Mouse (Mus musculus) MEL (cell line): ENCODE data around the gene Fam13a. TPM values are rescaled to one million over a fixed set of nuclear protein-coding genes. Genes with fewer than 3 reads are reported as not detected.

Source experiments
- DNase-seq: peaks from one replicate; pipeline ENCODE4 v3.0.0; 2011; ENCODE audit warnings: low read depth, low spot score
- H3K27ac ChIP-seq: 2 replicates; pipeline ENCODE4 v1.5.1; 2012; ENCODE audit warnings: low read depth, mild to moderate bottlenecking, control low read depth, low read length, moderate library complexity; ENCODE audit not compliant: control insufficient read depth
- H3K27me3 ChIP-seq, 2 experiments: fragments of 150-350 bp in 1 of 2; sonication (generic) in 1 of 2; 2 replicates each; pipeline ENCODE4 v1.6.1; 2012; ENCODE audit warnings: low read length in 2 of 2, mild to moderate bottlenecking in 2 of 2, improper control_type of control experiment in 1 of 2, moderate library complexity in 1 of 2; ENCODE audit not compliant: insufficient read depth in 2 of 2, control insufficient read depth in 1 of 2
- H3K36me3 ChIP-seq, 2 experiments: 2 replicates each; pipeline ENCODE4 v1.6.1; 2012 to 2014; ENCODE audit warnings: low read length in 2 of 2, improper control_type of control experiment in 1 of 2, inconsistent platforms in 1 of 2, mild to moderate bottlenecking in 1 of 2; ENCODE audit not compliant: insufficient read depth in 2 of 2, control insufficient read depth in 1 of 2
- H3K4me1 ChIP-seq, 2 experiments: fragments of 150-350 bp in 1 of 2; sonication (generic) in 1 of 2; 2 replicates each; pipeline ENCODE4 v1.6.1; 2012; ENCODE audit warnings: low read length in 2 of 2, improper control_type of control experiment in 1 of 2, mild to moderate bottlenecking in 1 of 2; ENCODE audit not compliant: insufficient read depth in 2 of 2, control insufficient read depth in 1 of 2
- H3K4me3 ChIP-seq, 2 experiments: fragments of 150-350 bp in 1 of 2; sonication (generic) in 1 of 2; 2 replicates each; pipeline ENCODE4 v1.5.1; 2012; ENCODE audit warnings: low read depth in 2 of 2, low read length in 2 of 2, mild to moderate bottlenecking in 2 of 2, moderate library complexity in 2 of 2, control low read depth in 1 of 2, improper control_type of control experiment in 1 of 2; ENCODE audit not compliant: control insufficient read depth in 1 of 2, insufficient read depth in 1 of 2
- H3K79me2 ChIP-seq: 2 replicates; pipeline ENCODE4 v1.6.1; 2012; ENCODE audit warnings: mild to moderate bottlenecking, low read length, moderate library complexity; ENCODE audit not compliant: control insufficient read depth, poor library complexity, insufficient read depth
- H3K9ac ChIP-seq: 2 replicates; pipeline ENCODE4 v1.6.1; 2012; ENCODE audit warnings: low read depth, mild to moderate bottlenecking, control low read depth, low read length, moderate library complexity; ENCODE audit not compliant: control insufficient read depth, poor library complexity, severe bottlenecking
- H3K9me3 ChIP-seq: fragments of 150-350 bp; sonication (generic); replicated peaks from 2 replicates; pipeline ENCODE4 v1.6.1; 2012; ENCODE audit warnings: mild to moderate bottlenecking, low read length, improper control_type of control experiment, moderate library complexity; ENCODE audit not compliant: insufficient read depth
- CHD2 ChIP-seq: IDR thresholded peaks from 2 replicates; pipeline ENCODE4 v1.6.1; 2011; ENCODE audit warnings: low read length, improper control_type of control experiment
- E2F4 ChIP-seq: IDR thresholded peaks from 2 replicates; pipeline ENCODE4 v1.6.1; 2011; ENCODE audit warnings: low read depth, low read length, improper control_type of control experiment, borderline replicate concordance
- ELF1 ChIP-seq: IDR thresholded peaks from 2 replicates; pipeline ENCODE4 v1.6.1; 2014; ENCODE audit warnings: low read depth, mild to moderate bottlenecking, inconsistent platforms, low read length, improper control_type of control experiment, moderate library complexity
- ETS1 ChIP-seq: IDR thresholded peaks from 2 replicates; pipeline ENCODE4 v1.6.1; 2012; ENCODE audit warnings: low read depth, mild to moderate bottlenecking, inconsistent platforms, low read length, improper control_type of control experiment, moderate library complexity
- GATA1 ChIP-seq: IDR thresholded peaks from 2 replicates; pipeline ENCODE4 v1.6.1; 2011; ENCODE audit warnings: low read depth, low read length, improper control_type of control experiment
- HCFC1 ChIP-seq: IDR thresholded peaks from 2 replicates; pipeline ENCODE4 v1.6.1; 2012; ENCODE audit warnings: low read depth, mild to moderate bottlenecking, inconsistent platforms, low read length, improper control_type of control experiment, moderate library complexity
- JUND ChIP-seq: IDR thresholded peaks from 2 replicates; pipeline ENCODE4 v1.6.1; 2011; ENCODE audit warnings: low read depth, mild to moderate bottlenecking, improper control_type of control experiment, low read length
- MAX ChIP-seq: IDR thresholded peaks from 2 replicates; pipeline ENCODE4 v1.6.1; 2011; ENCODE audit warnings: low read length, improper control_type of control experiment
- MAZ ChIP-seq: IDR thresholded peaks from 2 replicates; pipeline ENCODE4 v1.6.1; 2012; ENCODE audit warnings: low read depth, mild to moderate bottlenecking, inconsistent platforms, low read length, improper control_type of control experiment
- MYB ChIP-seq: IDR thresholded peaks from 2 replicates; pipeline ENCODE4 v1.6.1; 2011; ENCODE audit warnings: mild to moderate bottlenecking, low read depth, low read length, improper control_type of control experiment
- MYC ChIP-seq: IDR thresholded peaks from 2 replicates; pipeline ENCODE4 v1.6.1; 2011; ENCODE audit warnings: low read depth, mild to moderate bottlenecking, low read length, improper control_type of control experiment, moderate library complexity
- NELFE ChIP-seq: IDR thresholded peaks from 2 replicates; pipeline ENCODE4 v1.6.1; 2011; ENCODE audit warnings: low read depth, low read length, improper control_type of control experiment
- NRF1 ChIP-seq: IDR thresholded peaks from 2 replicates; pipeline ENCODE4 v1.6.1; 2014; ENCODE audit warnings: low read depth, mild to moderate bottlenecking, inconsistent platforms, low read length, improper control_type of control experiment, moderate library complexity; ENCODE audit not compliant: poor library complexity, insufficient read depth, severe bottlenecking
- TBP ChIP-seq: IDR thresholded peaks from 2 replicates; pipeline ENCODE4 v1.8.0; 2011; ENCODE audit warnings: low read depth, low read length, improper control_type of control experiment
- TCF12 ChIP-seq: IDR thresholded peaks from 2 replicates; pipeline ENCODE4 v1.6.1; 2014; ENCODE audit warnings: low read depth, mild to moderate bottlenecking, inconsistent platforms, low read length, improper control_type of control experiment, moderate library complexity
- UBTF ChIP-seq: IDR thresholded peaks from 2 replicates; pipeline ENCODE4 v1.6.1; 2012; ENCODE audit warnings: low read depth, mild to moderate bottlenecking, inconsistent platforms, low read length, improper control_type of control experiment, moderate library complexity, borderline replicate concordance; ENCODE audit not compliant: insufficient read depth
- USF2 ChIP-seq, 2 experiments: IDR thresholded peaks; 2 replicates each; pipeline ENCODE4 v1.6.1; 2011 to 2012; ENCODE audit warnings: improper control_type of control experiment in 2 of 2, low read length in 2 of 2, borderline replicate concordance in 1 of 2, inconsistent platforms in 1 of 2, low read depth in 1 of 2, mild to moderate bottlenecking in 1 of 2; ENCODE audit not compliant: insufficient read depth in 1 of 2
- ZKSCAN1 ChIP-seq: IDR thresholded peaks from 2 replicates; pipeline ENCODE4 v1.6.1; 2012; ENCODE audit warnings: low read depth, mild to moderate bottlenecking, inconsistent platforms, low read length, improper control_type of control experiment, moderate library complexity
- ZMIZ1 ChIP-seq: IDR thresholded peaks from 2 replicates; pipeline ENCODE4 v1.6.1; 2012; ENCODE audit warnings: low read depth, mild to moderate bottlenecking, inconsistent platforms, low read length, improper control_type of control experiment, moderate library complexity
- polyA plus RNA-seq, 2 experiments: library from polyadenylated mRNA; stranded (reverse) in 1 of 2; unstranded in 1 of 2; fragments of >175 nt in 1 of 2; fragments of >200 nt in 1 of 2; gene quantifications; 2 replicates each; pipeline versions ENCODE4 v1.2.1 to v1.2.4; 2012; ENCODE audit warnings: low replicate concordance in 2 of 2, low read depth in 1 of 2; ENCODE audit not compliant: insufficient read length in 2 of 2, insufficient read depth in 1 of 2, missing spikeins in 1 of 2
- total RNA-seq: library from RNA; depleted of rRNA; stranded (reverse); fragments of 300-350 nt; gene quantifications from 2 replicates; pipeline ENCODE4 v1.2.3, GENCODE M21; 2012

Fam13a gene
- total and polyA plus RNA-seq, 3 experiments, result not detected

GRCm38 (mm10) chr6:58943958-58944357 lies 80.4 kb downstream of the Fam13a start:
- TF ChIP-seq GATA1 (0 out of 2 replicates have a peak, but pooled peaks have one; percentile 35), JUND (no peak)
- TF ChIP-seq, all 39 proteins: peak for 1
- Histone ChIP-seq H3K27me3 (no peaks in the 10 kb centered on the region; a peak in 1 of 4 replicates), H3K27ac (no peak overlapping the region), H3K36me3 (peaks cover 0 to 3% of the 10 kb centered on the region in 2 experiments; a peak in 1 of 4 replicates), H3K9me3 (no peaks in the 10 kb centered on the region), H3K4me3 (no peak overlapping the region), H3K4me1 (peaks cover 0 to 2% of the 10 kb centered on the region in 2 experiments; a peak in 1 of 4 replicates), H3K9ac (no peak overlapping the region), H3K79me2 (no peaks in the 10 kb centered on the region)
- peak; percentile 51 for DNase-seq

DNA sequence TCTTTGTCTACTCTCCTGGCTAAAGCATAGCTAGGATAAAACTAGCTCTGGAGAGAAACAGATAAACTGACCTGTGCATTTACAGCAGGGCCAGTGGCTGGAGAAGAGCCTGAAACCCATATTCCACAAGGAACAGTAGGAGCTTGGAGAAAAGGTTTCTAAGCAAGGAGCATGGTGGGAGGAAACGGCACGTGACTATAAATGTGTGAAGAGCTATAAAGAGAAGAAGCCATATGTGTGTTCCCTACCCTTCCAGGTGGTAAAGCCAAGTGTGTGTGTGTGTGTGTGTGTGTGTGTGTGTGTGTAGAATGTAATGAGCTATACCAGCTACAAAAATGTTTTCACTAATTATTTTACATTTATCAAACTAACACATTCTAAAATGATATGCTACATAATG lies 82.1 kb downstream of the Fam13a start:
- DNase-seq, result no peak
- H3K27me3 ChIP-seq, result no peaks in the 10 kb centered on the region; a peak in 1 of 4 replicates
- no peak overlapping the region for H3K4me3 ChIP-seq
- TF ChIP-seq MYB (no peak), TBP (no peak), TCF12 (no peak), E2F4 (no peak)
- H3K79me2 ChIP-seq, result no peaks in the 10 kb centered on the region
- H3K27ac ChIP-seq, result no peak overlapping the region
- H3K4me1 ChIP-seq, result peaks cover 0 to 2% of the 10 kb centered on the region in 2 experiments; a peak in 1 of 4 replicates
- peaks cover 0 to 3% of the 10 kb centered on the region in 2 experiments; a peak in 1 of 4 replicates for H3K36me3 ChIP-seq
- H3K9ac ChIP-seq, result no peak overlapping the region
- no peaks in the 10 kb centered on the region for H3K9me3 ChIP-seq

GRCm38 (mm10) chr6:58937726-58938125 lies 86.6 kb downstream of the Fam13a start:
- DNase-seq, result no peak
- H3K4me3 ChIP-seq, result no peak overlapping the region
- no peaks in the 10 kb centered on the region for H3K9me3 ChIP-seq
- TF ChIP-seq ETS1 (no peak), UBTF (no peak), ELF1 (no peak), MYB (no peak), JUND (no peak), MAZ (no peak), ZKSCAN1 (no peak), MYC (no peak), CHD2 (no peak), NELFE (no peak), TCF12 (no peak), ZMIZ1 (no peak), USF2 (IDR thresholded peaks at IDR 0.05; ENCODE audit: borderline replicate concordance in 1 of 2, insufficient read depth in 1 of 2, low read depth in 1 of 2, low read length in 2 of 2) (no peak), GATA1 (no peak), MAX (no peak), E2F4 (no peak), HCFC1 (no peak), NRF1 (no peak)
- H3K27ac ChIP-seq, result no peak overlapping the region
- H3K9ac ChIP-seq, result no peak overlapping the region
- H3K27me3 ChIP-seq, result no peaks in the 10 kb centered on the region; a peak in 1 of 4 replicates
- no peaks in the 10 kb centered on the region for H3K36me3 ChIP-seq
- no peaks in the 10 kb centered on the region for H3K4me1 ChIP-seq
- no peaks in the 10 kb centered on the region for H3K79me2 ChIP-seq
